Mouse (Mus musculus) midbrain, postnatal 0 days (tissue): ENCODE data around the gene Slc3a1. TPM values are rescaled to one million over a fixed set of nuclear protein-coding genes. Genes with fewer than 3 reads are reported as not detected.
A peak's percentile ranks its signal among the peaks of the same experiment; 100 is the strongest.

Experiments
- ATAC-seq: fragments of 200-750 bp; cut with Nextera tagmentation; 2 replicates; pipeline ENCODE4 v1.8.0; 2017; ENCODE audit warnings: moderate number of reproducible peaks, mild to moderate bottlenecking, moderate TSS enrichment, moderate library complexity; ENCODE audit not compliant: low FRiP score
- DNase-seq: peaks from one replicate; pipeline ENCODE4 v3.0.0-alpha.2; 2015; ENCODE audit warnings: low spot score
- H3K27ac ChIP-seq: fragments of 300-500 bp; sonication (generic); 2 replicates; pipeline ENCODE4 v1.5.1; 2014; ENCODE audit warnings: low read depth, mild to moderate bottlenecking, low read length, mixed read lengths
- H3K27me3 ChIP-seq: fragments of 300-500 bp; sonication (generic); 2 replicates; pipeline ENCODE4 v1.6.1; 2014; ENCODE audit warnings: low read length, control low read depth, mixed read lengths; ENCODE audit not compliant: insufficient read depth
- H3K36me3 ChIP-seq: fragments of 300-500 bp; sonication (generic); 2 replicates; pipeline ENCODE4 v1.6.1; 2014; ENCODE audit warnings: low read length, control low read depth, mixed read lengths; ENCODE audit not compliant: insufficient read depth
- H3K4me1 ChIP-seq: fragments of 300-500 bp; sonication (generic); 2 replicates; pipeline ENCODE4 v1.6.1; 2014; ENCODE audit warnings: mild to moderate bottlenecking, control low read depth, antibody characterized with exemption, low read length, mixed read lengths; ENCODE audit not compliant: insufficient read depth
- H3K4me2 ChIP-seq: fragments of 300-500 bp; sonication (generic); 2 replicates; pipeline ENCODE4 v1.6.1; 2014; ENCODE audit warnings: low read depth, mild to moderate bottlenecking, low read length, mixed read lengths; ENCODE audit not compliant: poor library complexity, severe bottlenecking
- H3K4me3 ChIP-seq: fragments of 300-500 bp; sonication (generic); 2 replicates; pipeline ENCODE4 v1.5.1; 2014; ENCODE audit warnings: low read depth, mild to moderate bottlenecking, low read length, moderate library complexity
- H3K9ac ChIP-seq: fragments of 300-500 bp; sonication (generic); replicated peaks from 2 replicates; pipeline ENCODE4 v1.6.1; 2014; ENCODE audit warnings: mild to moderate bottlenecking, low read length, moderate library complexity, mixed read lengths; ENCODE audit not compliant: poor library complexity, severe bottlenecking
- H3K9me3 ChIP-seq: fragments of 300-500 bp; sonication (generic); 2 replicates; pipeline ENCODE4 v1.6.1; 2016; ENCODE audit warnings: low read length, control low read depth
- CTCF ChIP-seq: IDR thresholded peaks from 2 replicates; pipeline ENCODE4 v1.5.1; 2016; ENCODE audit warnings: antibody characterized with exemption, mild to moderate bottlenecking
- WGBS: fragments of 180-500 bp; shearing (Covaris S2); extraction: QIAGEN DNeasy Blood & Tissue Kit; methylation state at CpG from one replicate; pipeline ENCODE4 v1.1.7; 2014; 5-methylcytosine and 5-hydroxymethylcytosine counted together
- polyA plus RNA-seq: library from polyadenylated mRNA; unstranded; fragments of >200 nt; fragmentation: Nextera tagmentation; extraction: Ambion mirVana; gene quantifications from 2 replicates; pipeline ENCODE4 v1.2.1, GENCODE M21; 2015
- total RNA-seq: library from RNA; depleted of rRNA; stranded (reverse); fragments of >200 nt; gene quantifications from 2 replicates; pipeline ENCODE4 v1.2.3, GENCODE M21; 2014

Slc3a1 gene
- total and polyA plus RNA-seq, 2 experiments from 2014 or later = 0.14 to 0.27 TPM

DNA sequence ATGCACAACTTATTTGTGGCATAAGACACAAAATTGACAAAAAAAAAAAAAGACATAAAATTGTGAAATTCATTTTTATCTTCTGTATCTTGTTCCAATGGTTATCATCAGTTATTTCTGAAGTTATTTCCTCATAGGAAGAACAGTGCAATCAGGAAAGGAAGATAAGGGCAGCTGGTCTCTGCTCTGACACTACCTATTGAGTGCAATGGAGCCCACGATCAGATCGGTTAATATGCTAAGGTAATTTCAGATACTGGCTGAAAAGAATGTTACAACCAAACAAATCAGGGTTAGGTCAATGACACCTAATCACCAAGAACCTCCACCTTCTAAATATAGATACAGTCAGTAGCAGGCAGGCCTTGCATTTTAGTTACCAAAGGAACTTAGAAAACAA lies 57.2 kb downstream of the Slc3a1 start:
- H3K27me3 ChIP-seq = no peaks in the 10 kb centered on the region
- no peak for DNase-seq

DNA sequence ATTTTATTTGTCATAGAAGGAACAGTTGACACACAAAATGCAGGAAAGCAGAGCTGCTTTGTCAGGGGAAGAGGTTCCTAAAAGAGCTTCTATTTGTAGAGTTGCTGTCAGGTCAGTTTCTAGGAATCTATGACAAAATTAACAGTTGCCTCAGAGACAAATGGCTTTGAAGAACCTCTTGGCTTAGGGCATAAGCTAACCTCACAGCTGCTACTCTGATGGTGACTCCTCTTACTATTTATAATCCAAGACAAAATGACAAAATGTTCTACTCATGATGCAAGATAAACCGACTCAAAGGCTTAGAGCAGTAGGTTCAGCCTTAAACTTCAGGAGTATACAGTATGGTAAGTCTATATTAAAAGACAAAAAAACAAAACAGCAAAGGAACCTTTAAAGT lies 58.3 kb downstream of the Slc3a1 start:
- 90% methylated on average over 1 of the region's 1 CpGs for WGBS
- no peak for TF ChIP-seq CTCF
- no peak for ATAC-seq

More for the DNA sequence above, 57.2 kb downstream of the Slc3a1 start:
- H3K4me2 ChIP-seq = no peak overlapping the region
- no peak overlapping the region for H3K27ac ChIP-seq
- 99% methylated on average over 2 of the region's 2 CpGs for WGBS
- no peak for ATAC-seq
- H3K36me3 ChIP-seq = peaks cover 5% of the 10 kb centered on the region
- no peak overlapping the region for H3K9ac ChIP-seq
- no peaks in the 10 kb centered on the region for H3K9me3 ChIP-seq
- peaks cover 10% of the 10 kb centered on the region; the same call in 1 of the 2 replicates for H3K4me1 ChIP-seq
- TF ChIP-seq CTCF = no peak
- no peak overlapping the region for H3K4me3 ChIP-seq

DNA sequence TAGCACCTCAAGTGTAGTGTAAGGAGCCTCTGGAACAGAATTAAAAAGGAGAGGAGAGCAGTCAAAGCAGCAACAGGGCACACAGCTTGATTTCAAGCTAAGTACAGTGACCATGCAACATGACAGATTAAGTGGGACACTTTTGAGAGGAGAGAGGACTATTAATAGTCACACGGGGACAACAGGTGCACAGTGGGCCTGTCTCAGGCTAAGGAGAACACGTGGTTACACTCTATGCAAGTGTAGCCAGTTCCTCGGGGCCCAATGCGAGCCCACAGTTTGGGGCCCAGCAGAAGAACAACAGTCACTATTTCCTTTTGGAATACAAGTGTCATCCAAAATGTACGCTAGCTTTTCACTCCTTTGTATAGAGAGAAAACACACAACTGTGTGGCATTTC lies 59.4 kb downstream of the Slc3a1 start:
- no peak for DNase-seq
- no peak for ATAC-seq

More for the DNA sequence above, 58.3 kb downstream of the Slc3a1 start:
- no peaks in the 10 kb centered on the region; the same call in 1 of the 2 replicates for H3K36me3 ChIP-seq
- H3K4me2 ChIP-seq = no peak overlapping the region
- peaks cover 13% of the 10 kb centered on the region; the same call in 1 of the 2 replicates for H3K4me1 ChIP-seq
- H3K4me3 ChIP-seq = no peak overlapping the region
- H3K9me3 ChIP-seq = no peaks in the 10 kb centered on the region
- H3K27ac ChIP-seq = no peak overlapping the region
- H3K9ac ChIP-seq = no peak overlapping the region
- DNase-seq = no peak
- H3K27me3 ChIP-seq = no peaks in the 10 kb centered on the region

DNA sequence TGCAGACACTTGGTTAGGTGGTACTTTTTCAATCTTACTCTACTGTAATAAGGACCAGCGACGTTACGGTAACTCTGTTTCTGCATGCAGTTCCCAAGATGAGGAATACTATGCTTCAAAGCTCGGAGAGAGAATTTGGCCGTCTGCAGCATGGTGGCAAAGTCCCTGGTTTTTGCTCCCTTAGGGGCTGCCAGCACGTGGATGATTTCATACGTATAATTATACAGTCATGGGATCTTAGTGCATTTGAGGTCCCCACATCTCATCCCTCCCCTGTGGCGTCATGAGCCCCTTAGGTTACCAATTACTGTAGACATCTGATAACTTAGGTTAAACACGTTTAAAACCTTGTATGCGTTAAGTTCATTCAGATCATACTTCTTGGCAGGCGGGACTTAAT lies 60.2 kb downstream of the Slc3a1 start:
- peaks cover 17% of the 10 kb centered on the region; the same call in 1 of the 2 replicates for H3K4me1 ChIP-seq
- no peak for TF ChIP-seq CTCF
- H3K9ac ChIP-seq = no peak overlapping the region
- H3K9me3 ChIP-seq = no peaks in the 10 kb centered on the region
- no peak overlapping the region for H3K27ac ChIP-seq
- peak overlapping the region; percentile 88; the same call in 1 of the 2 replicates for H3K4me3 ChIP-seq
- peak overlapping the region; percentile 74 for H3K4me2 ChIP-seq
- H3K36me3 ChIP-seq = no peaks in the 10 kb centered on the region
- no peak for ATAC-seq
- WGBS = 81% methylated on average over 11 of the region's 11 CpGs
- DNase-seq = no peak
- H3K27me3 ChIP-seq = no peaks in the 10 kb centered on the region

More for the DNA sequence above, 59.4 kb downstream of the Slc3a1 start:
- no peak overlapping the region for H3K9ac ChIP-seq
- H3K4me2 ChIP-seq = no peak overlapping the region
- H3K4me1 ChIP-seq = peaks cover 17% of the 10 kb centered on the region; the same call in 1 of the 2 replicates
- H3K27me3 ChIP-seq = no peaks in the 10 kb centered on the region
- no peak for TF ChIP-seq CTCF
- no peak overlapping the region for H3K4me3 ChIP-seq
- no peaks in the 10 kb centered on the region for H3K36me3 ChIP-seq
- H3K9me3 ChIP-seq = no peaks in the 10 kb centered on the region
- H3K27ac ChIP-seq = no peak overlapping the region
- WGBS = 93% methylated on average over 5 of the region's 5 CpGs

DNA sequence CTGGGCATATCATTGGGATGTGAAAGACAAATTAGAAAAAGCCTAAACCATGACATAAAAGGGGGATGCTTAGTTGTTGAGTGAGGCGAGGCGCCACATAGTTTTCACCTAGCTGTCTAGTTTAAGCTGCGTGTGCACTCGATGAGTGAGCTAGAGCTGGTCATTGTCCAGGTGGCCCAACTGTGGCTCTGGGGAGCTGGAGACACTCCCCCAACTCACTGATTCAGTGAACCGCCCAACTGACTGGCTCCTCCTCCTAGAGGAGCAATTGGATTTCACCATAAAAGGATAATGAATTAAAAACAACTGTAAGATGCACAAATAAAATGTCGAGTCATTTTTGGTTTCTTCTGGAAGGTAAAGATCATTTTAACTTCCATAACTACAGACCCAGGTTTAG lies 60.8 kb downstream of the Slc3a1 start:
- no peaks in the 10 kb centered on the region for H3K9me3 ChIP-seq
- 47% methylated on average over 6 of the region's 6 CpGs for WGBS
- peak overlapping the region; percentile 85; the same call in 1 of the 2 replicates for H3K9ac ChIP-seq
- TF ChIP-seq CTCF = no peak
- no peaks in the 10 kb centered on the region for H3K27me3 ChIP-seq
- ATAC-seq (no peak), DNase-seq (no peak)
- H3K27ac ChIP-seq = no peak overlapping the region; the same call in 1 of the 2 replicates
- H3K4me3 ChIP-seq = peak overlapping the region; percentile 88
- H3K36me3 ChIP-seq = no peaks in the 10 kb centered on the region
- peak overlapping the region; percentile 74 for H3K4me2 ChIP-seq
- peaks cover 17% of the 10 kb centered on the region; the same call in 1 of the 2 replicates for H3K4me1 ChIP-seq

DNA sequence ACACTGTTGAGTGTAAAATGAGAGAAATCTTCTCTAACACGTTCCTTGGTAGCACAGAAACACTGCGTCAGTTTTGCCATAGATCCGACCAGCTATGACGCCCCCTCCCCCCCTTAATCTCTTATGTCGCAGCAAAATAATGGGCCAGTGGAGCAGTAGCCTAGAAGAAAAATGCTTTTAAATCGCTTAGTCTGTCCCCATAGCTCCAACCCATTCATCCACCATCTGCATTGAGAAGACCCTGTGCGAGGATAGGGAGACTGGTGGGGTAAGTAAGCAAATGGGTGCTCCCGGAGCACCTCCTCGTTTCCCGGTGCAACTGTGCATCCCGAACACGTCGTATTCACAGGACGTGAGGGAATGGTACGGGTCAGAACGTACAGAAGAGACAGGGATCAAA lies 61.4 kb downstream of the Slc3a1 start:
- Histone ChIP-seq H3K4me3 (peak overlapping the region; percentile 88), H3K27ac (peak overlapping the region; percentile 96), H3K9ac (peak overlapping the region; percentile 85), H3K4me2 (peak overlapping the region; percentile 74), H3K36me3 (no peaks in the 10 kb centered on the region), H3K4me1 (peaks cover 17% of the 10 kb centered on the region; the same call in 1 of the 2 replicates), H3K9me3 (no peaks in the 10 kb centered on the region), H3K27me3 (no peaks in the 10 kb centered on the region)
- TF ChIP-seq CTCF = no peak
- DNase-seq (peak; percentile 49), ATAC-seq (peak; percentile 24; the same call in 1 of the 2 replicates)
- 0% methylated on average over 16 of the region's 16 CpGs for WGBS
